Mouse (Mus musculus) megakaryocyte-erythroid progenitor cell, adult 5-6 weeks (primary cell): ENCODE results near the gene Mab21l3. TPM values are rescaled to one million over a fixed set of nuclear protein-coding genes. Genes with fewer than 3 reads are reported as not detected.

ENCODE experiments used
- ATAC-seq: replicated peaks from 2 replicates; pipeline ENCODE4 v1.8.0; 2016; ENCODE audit warnings: mild to moderate bottlenecking, inconsistent platforms; ENCODE audit not compliant: severe bottlenecking, poor library complexity, low FRiP score, low TSS enrichment
- total RNA-seq, 2 experiments: library from RNA; stranded (forward) in 1 of 2; stranded (reverse) in 1 of 2; fragments of 200-1000, 215-1000 nt in 1 of 2; fragments of >200 nt in 1 of 2; fragmentation: Nextera tagmentation in 1 of 2; gene quantifications; 2 replicates each; pipeline ENCODE4 v1.2.3; 2014 to 2017

Mab21l3 gene
- total RNA-seq, 2 experiments from 2014 or later: not detected

- no peak for ATAC-seq
Measured at GRCm38 (mm10) chr3:101770540-101770939, 78.2 kb downstream of the Mab21l3 start.

DNA sequence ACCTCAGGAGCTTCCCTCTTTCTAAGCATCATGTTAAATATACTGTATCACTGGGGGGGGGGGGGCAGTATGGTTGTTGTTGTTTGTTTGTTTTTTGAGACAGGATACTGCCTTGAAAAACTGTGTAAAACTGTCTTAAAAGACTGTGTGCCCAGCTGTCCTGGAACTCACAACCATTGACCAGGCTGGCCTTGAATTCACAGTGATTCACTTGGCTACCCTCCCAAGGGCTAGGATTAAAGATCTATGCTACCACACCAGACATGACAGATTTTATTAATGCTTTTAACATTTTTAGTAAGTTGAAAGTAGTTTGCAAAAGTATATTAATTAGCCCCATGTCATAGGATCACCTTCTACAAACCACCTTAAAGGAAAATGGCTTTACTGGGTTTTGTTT is 85.2 kb downstream of the Mab21l3 start:
- no peak for ATAC-seq

Other genes with a start within 250 kb of the Mab21l3 start
- 105 TPM in 2 replicates for gene Atp1a1, start 244.3 kb downstream of the Mab21l3 start, total RNA-seq (2014; fragmentation: Nextera tagmentation)
- gene Atp1a1, start 244.3 kb downstream of the Mab21l3 start, total RNA-seq (2017): 120 and 168 TPM in 2 replicates
- gene Slc22a15, start 75.5 kb upstream of the Mab21l3 start, total RNA-seq (2014; fragmentation: Nextera tagmentation): 1.7 and 2.1 TPM in 2 replicates
- gene Slc22a15, start 75.5 kb upstream of the Mab21l3 start, total RNA-seq (2017): 0.42 and 1.2 TPM in 2 replicates
- not detected in 2 replicates for gene Nhlh2, start 161.1 kb upstream of the Mab21l3 start, total RNA-seq (2014; fragmentation: Nextera tagmentation)
- gene Nhlh2, start 161.1 kb upstream of the Mab21l3 start, total RNA-seq (2017): not detected in 2 replicates
- gene Casq2, start 237.5 kb upstream of the Mab21l3 start, total RNA-seq (2014; fragmentation: Nextera tagmentation): not detected in 2 replicates
- not detected in 2 replicates for gene Casq2, start 237.5 kb upstream of the Mab21l3 start, total RNA-seq (2017)